Mouse (Mus musculus) intestine, postnatal 0 days (tissue): ENCODE results near the gene Tead1. TPM values are rescaled to one million over a fixed set of nuclear protein-coding genes. Genes with fewer than 3 reads are reported as not detected.

Source experiments
- ATAC-seq: fragments of 200-750 bp; cut with Nextera tagmentation; 2 replicates; pipeline ENCODE4 v1.8.0; 2017; ENCODE audit warnings: mild to moderate bottlenecking, moderate TSS enrichment, moderate library complexity
- H3K27ac ChIP-seq: fragments of 300-500 bp; sonication (generic); 2 replicates; pipeline ENCODE4 v1.5.1; 2014; ENCODE audit warnings: mild to moderate bottlenecking, low read depth, low read length, moderate library complexity
- H3K27me3 ChIP-seq: fragments of 300-500 bp; sonication (generic); replicated peaks from 2 replicates; pipeline ENCODE4 v1.6.1; 2014; ENCODE audit warnings: low read length, mixed read lengths; ENCODE audit not compliant: control insufficient read depth, insufficient read depth
- H3K36me3 ChIP-seq: fragments of 300-500 bp; sonication (generic); 2 replicates; pipeline ENCODE4 v1.6.1; 2014; ENCODE audit warnings: mild to moderate bottlenecking, moderate library complexity; ENCODE audit not compliant: control insufficient read depth, insufficient read depth
- H3K4me1 ChIP-seq: fragments of 300-500 bp; sonication (generic); replicated peaks from 2 replicates; pipeline ENCODE4 v1.6.1; 2014; ENCODE audit warnings: antibody characterized with exemption, low read length, mixed read lengths; ENCODE audit not compliant: control insufficient read depth, insufficient read depth
- H3K4me2 ChIP-seq: fragments of 300-500 bp; sonication (generic); replicated peaks from 2 replicates; pipeline ENCODE4 v1.6.1; 2014; ENCODE audit warnings: low read depth, mild to moderate bottlenecking, moderate library complexity
- H3K4me3 ChIP-seq: fragments of 300-500 bp; sonication (generic); 2 replicates; pipeline ENCODE4 v1.5.1; 2014; ENCODE audit warnings: low read depth, low read length
- H3K9ac ChIP-seq: fragments of 300-500 bp; sonication (generic); 2 replicates; pipeline ENCODE4 v1.6.1; 2014; ENCODE audit warnings: mild to moderate bottlenecking, low read depth, low read length
- H3K9me3 ChIP-seq: fragments of 300-500 bp; sonication (generic); 2 replicates; pipeline ENCODE4 v1.6.1; 2016; ENCODE audit warnings: mixed run types; ENCODE audit not compliant: control insufficient read depth
- CTCF ChIP-seq: sonication (generic); IDR thresholded peaks from 2 replicates; pipeline ENCODE4 v1.5.1; 2016; ENCODE audit warnings: low read depth, mild to moderate bottlenecking, control low read depth, antibody characterized with exemption, moderate library complexity
- WGBS: fragments of 180-500 bp; shearing (Covaris S2); extraction: QIAGEN DNeasy Blood & Tissue Kit; methylation state at CpG from one replicate; pipeline ENCODE4 v1.1.7; 2014; 5-methylcytosine and 5-hydroxymethylcytosine counted together
- polyA plus RNA-seq: library from polyadenylated mRNA; unstranded; fragments of >200 nt; fragmentation: Nextera tagmentation; extraction: Ambion mirVana; gene quantifications from 2 replicates; pipeline ENCODE4 v1.2.1, GENCODE M21; 2015

Gene Tead1
- polyA plus RNA-seq, 1 experiment from 2014 or later: 7.4 TPM

DNA sequence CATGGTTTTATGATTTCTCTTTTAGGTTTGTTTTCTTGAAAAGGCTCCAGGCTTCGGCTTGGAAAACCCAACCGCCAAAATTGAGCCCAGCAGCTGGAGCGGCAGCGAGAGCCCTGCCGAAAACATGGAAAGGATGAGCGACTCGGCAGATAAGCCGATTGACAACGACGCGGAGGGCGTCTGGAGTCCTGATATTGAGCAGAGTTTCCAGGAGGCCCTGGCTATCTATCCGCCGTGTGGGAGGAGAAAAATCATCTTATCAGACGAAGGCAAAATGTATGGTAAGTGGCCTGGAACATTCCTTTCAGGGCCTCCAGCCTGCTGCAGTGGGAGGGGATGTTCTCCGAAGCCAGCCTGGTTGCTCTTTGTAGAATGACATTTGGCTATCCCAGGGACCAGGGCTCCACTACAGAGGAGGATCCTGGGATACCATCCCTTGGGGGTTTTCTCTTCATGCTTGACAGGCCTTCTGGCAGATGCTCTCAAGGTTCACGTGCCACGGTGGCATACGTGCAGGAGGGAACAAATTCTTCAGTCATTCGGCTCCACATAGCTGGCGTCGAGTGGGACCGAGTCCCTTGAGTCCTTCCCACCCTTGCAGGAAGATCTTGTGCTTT is 80.3 kb downstream of the Tead1 start:
- Histone ChIP-seq H3K36me3 (no peaks in the 10 kb centered on the region), H3K9ac (no peak overlapping the region), H3K4me1 (no peaks in the 10 kb centered on the region), H3K27me3 (no peaks in the 10 kb centered on the region), H3K4me2 (no peak overlapping the region), H3K4me3 (no peak overlapping the region), H3K9me3 (no peaks in the 10 kb centered on the region), H3K27ac (no peak overlapping the region)
- TF ChIP-seq CTCF: no peak
- 83% methylated on average over 23 of the region's 23 CpGs for WGBS
- no peak for ATAC-seq

DNA sequence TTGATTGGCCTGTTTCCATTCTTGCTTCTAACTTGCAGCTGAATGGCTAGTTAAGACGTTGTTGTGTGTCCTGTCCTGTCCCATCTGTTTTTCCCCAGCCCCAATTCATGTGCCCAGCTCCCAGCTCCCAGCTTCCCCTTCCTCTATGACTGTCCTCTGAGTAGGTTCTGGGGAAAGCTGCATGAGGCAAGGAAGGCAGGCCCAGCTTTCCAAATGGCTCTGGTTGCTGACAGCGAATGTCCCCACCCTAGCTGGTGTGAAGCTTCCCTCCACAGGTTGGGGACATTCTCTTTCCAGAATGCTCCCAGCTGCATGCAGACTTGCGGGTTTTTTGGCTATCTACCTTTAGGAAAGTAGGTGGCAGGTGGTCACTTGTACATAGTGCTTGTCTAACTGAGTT is 81.2 kb downstream of the Tead1 start:
- no peak for ATAC-seq

DNA sequence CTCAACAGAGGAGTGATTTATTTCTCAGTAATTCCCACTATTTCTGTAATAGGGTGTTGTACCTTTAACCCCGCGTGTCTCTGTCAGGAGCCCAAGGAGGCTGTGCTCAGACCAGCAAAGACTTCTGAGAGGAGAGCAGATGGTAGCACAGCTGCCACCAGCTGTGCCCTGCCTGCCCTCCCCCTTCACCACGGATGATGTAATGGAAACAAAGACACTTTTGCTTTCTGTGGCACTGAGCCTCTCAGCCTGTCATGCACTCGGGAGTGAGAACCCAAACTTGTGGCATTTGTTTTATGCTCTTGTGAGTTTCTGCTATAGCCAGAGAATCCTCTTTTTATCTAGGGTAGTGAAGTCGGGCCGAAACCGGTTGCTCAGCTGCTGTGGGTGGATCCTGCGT is 81.7 kb downstream of the Tead1 start:
- H3K27ac ChIP-seq: no peak overlapping the region
- no peak for TF ChIP-seq CTCF
- no peak overlapping the region for H3K4me2 ChIP-seq
- 59% methylated on average over 8 of the region's 8 CpGs for WGBS
- H3K9ac ChIP-seq: no peak overlapping the region
- peak; percentile 36; the same call in 1 of the 2 replicates for ATAC-seq
- H3K36me3 ChIP-seq: no peaks in the 10 kb centered on the region
- no peaks in the 10 kb centered on the region for H3K9me3 ChIP-seq
- H3K27me3 ChIP-seq: no peaks in the 10 kb centered on the region
- no peak overlapping the region for H3K4me3 ChIP-seq
- no peaks in the 10 kb centered on the region for H3K4me1 ChIP-seq

More for the DNA sequence above, 81.2 kb downstream of the Tead1 start:
- TF ChIP-seq CTCF: no peak
- Histone ChIP-seq H3K9me3 (no peaks in the 10 kb centered on the region), H3K27ac (no peak overlapping the region), H3K4me1 (no peaks in the 10 kb centered on the region), H3K36me3 (no peaks in the 10 kb centered on the region), H3K4me2 (no peak overlapping the region), H3K4me3 (no peak overlapping the region), H3K9ac (no peak overlapping the region), H3K27me3 (no peaks in the 10 kb centered on the region)
- WGBS: 77% methylated on average over 3 of the region's 3 CpGs

DNA sequence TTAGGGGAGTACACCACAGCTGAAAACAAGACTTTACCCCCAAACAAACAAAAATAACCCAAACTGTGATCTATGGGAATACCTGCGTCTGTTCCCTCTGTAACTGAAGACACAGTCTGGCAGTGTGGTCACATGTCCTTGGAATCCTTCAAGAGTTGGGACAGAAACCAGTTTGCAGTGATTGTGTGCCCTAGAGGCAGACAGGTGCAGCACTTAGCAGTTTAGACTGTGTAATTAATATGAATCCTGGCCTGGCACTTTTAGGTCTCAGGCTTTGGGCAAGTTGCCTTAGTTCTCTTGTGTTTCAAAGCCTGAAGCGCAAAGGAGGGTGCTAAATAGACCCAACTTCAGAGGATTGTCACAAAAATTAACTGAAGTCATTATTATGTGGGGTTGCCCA is 83.8 kb downstream of the Tead1 start:
- Histone ChIP-seq H3K36me3 (no peaks in the 10 kb centered on the region), H3K4me1 (no peaks in the 10 kb centered on the region), H3K9me3 (no peaks in the 10 kb centered on the region), H3K27me3 (no peaks in the 10 kb centered on the region), H3K9ac (no peak overlapping the region), H3K4me3 (no peak overlapping the region), H3K4me2 (no peak overlapping the region), H3K27ac (no peak overlapping the region)
- ATAC-seq: no peak
- WGBS: 85% methylated on average over 2 of the region's 2 CpGs
- TF ChIP-seq CTCF: no peak

DNA sequence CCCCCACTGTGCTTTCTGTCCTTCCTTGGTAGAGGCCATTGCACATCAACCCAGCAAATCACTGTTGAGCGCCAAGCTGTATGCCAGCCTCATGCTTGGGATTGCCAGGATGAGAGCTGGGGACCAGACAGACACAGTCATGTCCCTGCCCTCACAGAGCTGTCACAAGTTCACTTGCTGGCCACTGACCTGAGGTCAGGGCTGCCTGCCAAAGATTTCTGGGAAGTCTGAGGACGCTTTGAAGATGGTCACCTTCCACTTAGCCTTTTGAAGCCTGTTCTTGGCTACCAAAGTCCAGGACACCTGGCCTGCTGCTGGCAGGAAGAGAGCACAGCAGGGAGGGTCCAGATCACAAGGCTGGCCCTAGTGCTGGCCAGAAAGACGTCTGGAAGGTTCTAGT is 84.4 kb downstream of the Tead1 start:
- ATAC-seq: no peak
- H3K4me3 ChIP-seq: no peak overlapping the region
- no peak overlapping the region for H3K4me2 ChIP-seq
- H3K27ac ChIP-seq: no peak overlapping the region
- H3K9ac ChIP-seq: no peak overlapping the region
- no peak for TF ChIP-seq CTCF
- H3K9me3 ChIP-seq: no peaks in the 10 kb centered on the region
- H3K36me3 ChIP-seq: no peaks in the 10 kb centered on the region
- WGBS: 57% methylated on average over 3 of the region's 3 CpGs
- H3K27me3 ChIP-seq: no peaks in the 10 kb centered on the region
- H3K4me1 ChIP-seq: no peaks in the 10 kb centered on the region

DNA sequence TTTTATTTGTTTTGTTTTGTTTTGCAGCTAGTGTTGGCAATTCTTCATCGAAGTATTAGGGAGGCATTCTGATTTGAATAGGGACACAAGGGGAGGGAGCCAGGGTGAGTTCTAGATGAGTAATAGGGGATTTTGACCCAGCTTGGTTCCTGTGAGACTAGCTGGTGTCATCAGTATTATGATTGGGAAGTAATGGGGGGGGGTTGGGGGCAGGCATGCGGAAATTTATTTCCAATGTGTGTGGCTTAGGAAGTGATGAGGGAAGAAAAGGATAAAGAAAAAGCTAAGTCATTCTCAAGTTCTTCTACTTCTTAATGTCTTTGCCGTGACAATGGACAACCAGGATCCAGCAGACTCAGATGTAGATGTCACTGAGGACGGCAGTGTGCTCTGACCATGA is 85.8 kb downstream of the Tead1 start:
- Histone ChIP-seq H3K27me3 (no peaks in the 10 kb centered on the region), H3K9ac (no peak overlapping the region), H3K27ac (no peak overlapping the region), H3K36me3 (no peaks in the 10 kb centered on the region), H3K4me3 (no peak overlapping the region), H3K4me1 (no peaks in the 10 kb centered on the region), H3K9me3 (no peaks in the 10 kb centered on the region), H3K4me2 (no peak overlapping the region)
- no peak for ATAC-seq
- 84% methylated on average over 4 of the region's 4 CpGs for WGBS
- no peak for TF ChIP-seq CTCF

DNA sequence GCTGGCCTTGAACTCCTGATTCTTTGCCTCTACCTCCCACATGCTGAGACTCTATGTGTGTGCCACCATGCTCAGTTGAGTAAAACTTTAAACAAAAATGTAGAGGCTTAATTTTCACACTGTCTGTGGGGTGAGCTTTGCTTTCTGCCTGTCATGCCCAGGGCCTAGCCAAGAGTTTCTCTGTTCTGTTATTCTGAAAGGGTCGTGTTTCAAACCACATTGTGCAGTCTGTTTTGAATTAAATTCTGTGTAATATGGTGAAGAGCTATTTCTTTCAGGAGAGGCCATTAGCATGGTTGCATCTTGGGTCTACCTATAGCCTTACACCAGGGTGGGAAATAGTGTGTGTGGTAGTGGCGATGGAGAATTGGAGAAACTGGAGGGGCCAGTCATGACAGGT is 90.7 kb downstream of the Tead1 start:
- no peaks in the 10 kb centered on the region for H3K36me3 ChIP-seq
- H3K27me3 ChIP-seq: no peaks in the 10 kb centered on the region
- no peaks in the 10 kb centered on the region for H3K9me3 ChIP-seq
- ATAC-seq: no peak
- WGBS: 88% methylated on average over 2 of the region's 2 CpGs
- no peak overlapping the region for H3K4me3 ChIP-seq
- no peak for TF ChIP-seq CTCF
- no peaks in the 10 kb centered on the region for H3K4me1 ChIP-seq
- H3K4me2 ChIP-seq: no peak overlapping the region
- no peak overlapping the region for H3K27ac ChIP-seq
- no peak overlapping the region for H3K9ac ChIP-seq
